Comparison of ENCODE assay signal across 20 mouse cellular contexts in genomic region chr11:84480451-84480850, GRCm38 (mm10). TPM values are rescaled to one million over a fixed set of nuclear protein-coding genes. Genes with fewer than 3 reads are reported as not detected.
A peak's percentile ranks its signal among the peaks of the same experiment; 100 is the strongest.
DNase-seq lines count a peak whose midpoint lies in the region; ATAC-seq lines count a peak whose summit lies in the region.
"Had no signal": no experiment of that assay in that cellular context is flagged by ENCODE, and none has a peak within 500 bp of the region (broad histone marks: within the 10 kb centered on the region; RNA-seq: fewer than 3 reads in every experiment).

No protein-coding gene starts in this region.

- H3K36me3 ChIP-seq in heart, embryonic 11.5 days (ENCODE audit: control insufficient read depth, insufficient read depth, low read length): no peaks in the 10 kb centered on the region
- H3K36me3 ChIP-seq in kidney, embryonic 16.5 days (ENCODE audit: insufficient read depth, low read length): no peaks in the 10 kb centered on the region
- H3K36me3 ChIP-seq: embryonic facial prominence, embryonic 12.5 days; limb, embryonic 13.5 days; midbrain, embryonic 12.5 days had no signal

- H3K9ac ChIP-seq in heart, embryonic 11.5 days (ENCODE audit: low read depth, low read length): no peak overlapping the region
- H3K9ac ChIP-seq in kidney, embryonic 16.5 days (replicated peaks; ENCODE audit: low read length): no peak overlapping the region
- H3K9ac ChIP-seq: embryonic facial prominence, embryonic 12.5 days; limb, embryonic 13.5 days; liver, embryonic 14.5 days; midbrain, embryonic 12.5 days had no signal

- ATAC-seq in heart, embryonic 11.5 days (replicated peaks; ENCODE audit: insufficient number of reproducible peaks, low FRiP score, low TSS enrichment): no peak
- no peak for ATAC-seq in kidney, embryonic 16.5 days (ENCODE audit: low FRiP score, low TSS enrichment)

- H3K9me3 ChIP-seq in heart, embryonic 11.5 days (replicated peaks; ENCODE audit: control insufficient read depth, low read length): no peaks in the 10 kb centered on the region
- no peaks in the 10 kb centered on the region for H3K9me3 ChIP-seq in kidney, embryonic 16.5 days (ENCODE audit: low read length)
- H3K9me3 ChIP-seq: embryonic facial prominence, embryonic 12.5 days; limb, embryonic 13.5 days; midbrain, embryonic 12.5 days had no signal

- DNase-seq in cerebellum, adult 18-20 months: peak; percentile 8 to 25
- DNase-seq in cerebellum, postnatal 36 days: no peak
- peak; percentile 5 for DNase-seq in heart, postnatal 4 days
- peak; percentile 27 to 31 for DNase-seq in kidney, postnatal 4 days
- peak; percentile 12 for DNase-seq in 3T3-L1 (ENCODE audit: low read depth, low spot score)
- DNase-seq in layer of hippocampus, adult 18-20 months (ENCODE audit: low spot score in 2 of 2): no peak
- DNase-seq: adrenal gland, postnatal 25 days; gastrocnemius, postnatal 25 days; heart, postnatal 14 days; right cerebral cortex, adult 18-20 months; thymus, adult 2 months had no signal

- WGBS in heart, embryonic 11.5 days (ENCODE audit: insufficient replicate concordance): 78% methylated on average over 3 of the region's 3 CpGs
- 52% methylated on average over 3 of the region's 3 CpGs for WGBS in kidney, embryonic 16.5 days

- H3K4me2 ChIP-seq in heart, embryonic 11.5 days: no peak overlapping the region
- no peak overlapping the region for H3K4me2 ChIP-seq in kidney, embryonic 16.5 days (replicated peaks; ENCODE audit: low read depth, low read length)
- H3K4me2 ChIP-seq: embryonic facial prominence, embryonic 12.5 days; limb, embryonic 13.5 days; midbrain, embryonic 12.5 days had no signal

- no peak overlapping the region for H3K27ac ChIP-seq in heart, embryonic 11.5 days (ENCODE audit: low read depth, low read length)
- no peak overlapping the region for H3K27ac ChIP-seq in kidney, embryonic 16.5 days (ENCODE audit: low read length)
- H3K27ac ChIP-seq: embryonic facial prominence, embryonic 12.5 days; limb, embryonic 13.5 days; liver, embryonic 14.5 days; midbrain, embryonic 12.5 days had no signal

- H3K4me1 ChIP-seq in heart, embryonic 11.5 days (ENCODE audit: control insufficient read depth, insufficient read depth, low read length): no peaks in the 10 kb centered on the region
- peaks cover 13% of the 10 kb centered on the region for H3K4me1 ChIP-seq in kidney, embryonic 16.5 days (ENCODE audit: insufficient read depth, low read length)
- H3K4me1 ChIP-seq: embryonic facial prominence, embryonic 12.5 days; limb, embryonic 13.5 days had no signal

- no peak overlapping the region for H3K4me3 ChIP-seq in heart, embryonic 11.5 days (ENCODE audit: low read depth, low read length)
- no peak overlapping the region for H3K4me3 ChIP-seq in kidney, embryonic 16.5 days (ENCODE audit: low read length)
- H3K4me3 ChIP-seq: embryonic facial prominence, embryonic 12.5 days; limb, embryonic 13.5 days; midbrain, embryonic 12.5 days had no signal

- H3K27me3 ChIP-seq in heart, embryonic 11.5 days (ENCODE audit: control insufficient read depth, insufficient read depth, low read length): no peaks in the 10 kb centered on the region
- H3K27me3 ChIP-seq in kidney, embryonic 16.5 days (ENCODE audit: insufficient read depth, low read length): no peaks in the 10 kb centered on the region
- H3K27me3 ChIP-seq: CH12.LX; embryonic facial prominence, embryonic 12.5 days; limb, embryonic 13.5 days; midbrain, embryonic 12.5 days had no signal

RNA-seq across cellular contexts. Expression of gene Aatf, which starts 32.9 kb away (rescaled TPM):
- 10 to 100 TPM; 15.2 to 18.8 TPM for total RNA-seq in heart, postnatal 4 days (2021)
- 28.2 and 34.6 TPM in 2 replicates for polyA plus RNA-seq in heart, embryonic 11.5 days (2014; fragmentation: Nextera tagmentation; extraction: Ambion mirVana)
- polyA plus RNA-seq in kidney, embryonic 16.5 days (2015; fragmentation: Nextera tagmentation; extraction: Ambion mirVana): 60.0 and 62.3 TPM in 2 replicates
- 10 to 100 TPM; 21.5 to 21.6 TPM for total RNA-seq in layer of hippocampus, adult 18-20 months (2021)

RNA-seq across cellular contexts. Expression of gene Lhx1, which starts 44.9 kb away (rescaled TPM):
- total RNA-seq in heart, postnatal 4 days (2021): not detected
- 0.04 and 0.06 TPM in 2 replicates for polyA plus RNA-seq in heart, embryonic 11.5 days (2014; fragmentation: Nextera tagmentation; extraction: Ambion mirVana)
- polyA plus RNA-seq in kidney, embryonic 16.5 days (2015; fragmentation: Nextera tagmentation; extraction: Ambion mirVana): 31.2 and 35.0 TPM in 2 replicates
- total RNA-seq in layer of hippocampus, adult 18-20 months (2021): under 1 TPM; 0.27 to 0.28 TPM
- total RNA-seq: adrenal gland, postnatal 25 days; gastrocnemius, postnatal 25 days; heart, adult 8-10 months; heart, postnatal 14 days had no signal
- polyA plus RNA-seq: liver, embryonic 14.5 days; urinary bladder, adult 2 months had no signal

Comparison
In these comparisons a context has a peak if more than half of its experiments do, and no peak if none do; other contexts are left out.
1. DNase-seq: peak in cerebellum, adult 18-20 months (2 of 2), heart, postnatal 4 days (single experiment), kidney, postnatal 4 days (2 of 2) and 3T3-L1 (single experiment); none in cerebellum, postnatal 36 days (0 of 2) and layer of hippocampus, adult 18-20 months (0 of 2).